Mouse (Mus musculus): Measurements from ENCODE around the gene Kank1. TPM values are rescaled to one million over a fixed set of nuclear protein-coding genes. Genes with fewer than 3 reads are reported as not detected.

Kank1 gene
- polyA plus RNA-seq, 1 experiment from 2014 or later = 8.2 TPM

- H3K36me3 ChIP-seq (replicated peaks; ENCODE audit: insufficient read depth, low read length) = no peaks in the 10 kb centered on the region
- H3K27me3 ChIP-seq (ENCODE audit: insufficient read depth, low read length) = no peaks in the 10 kb centered on the region
- H3K4me2 ChIP-seq (ENCODE audit: low read depth, low read length) = no peak overlapping the region
- WGBS (ENCODE audit: insufficient replicate concordance) = 82% methylated on average over 14 of the region's 14 CpGs
- no peak overlapping the region for H3K9ac ChIP-seq (replicated peaks)
- no peak overlapping the region for H3K27ac ChIP-seq (ENCODE audit: low read depth)
- no peak for TF ChIP-seq EP300 (IDR thresholded peaks at IDR 0.05; ENCODE audit: low read depth)
- no peak for TF ChIP-seq CTCF (IDR thresholded peaks at IDR 0.05; ENCODE audit: low read depth)
- H3K9me3 ChIP-seq (ENCODE audit: low read length) = no peaks in the 10 kb centered on the region
- H3K4me3 ChIP-seq (ENCODE audit: low read depth, low read length) = no peak overlapping the region
- ATAC-seq = no peak
- H3K4me1 ChIP-seq (ENCODE audit: insufficient read depth) = no peaks in the 10 kb centered on the region
- DNase-seq = no peak
Measured at GRCm38 (mm10) chr19:25247858-25248552, 11.2 kb downstream of the Kank1 start.

GRCm38 (mm10) chr19:25249230-25249629 is 12.5 kb downstream of the Kank1 start:
- ATAC-seq = no peak
- Histone ChIP-seq H3K27me3 (ENCODE audit: insufficient read depth, low read length) (no peaks in the 10 kb centered on the region), H3K36me3 (replicated peaks; ENCODE audit: insufficient read depth, low read length) (no peaks in the 10 kb centered on the region), H3K9me3 (ENCODE audit: low read length) (no peaks in the 10 kb centered on the region), H3K4me3 (ENCODE audit: low read depth, low read length) (no peak overlapping the region), H3K4me2 (ENCODE audit: low read depth, low read length) (no peak overlapping the region), H3K27ac (ENCODE audit: low read depth) (no peak overlapping the region), H3K9ac (replicated peaks) (no peak overlapping the region), H3K4me1 (ENCODE audit: insufficient read depth) (no peaks in the 10 kb centered on the region)
- WGBS (ENCODE audit: insufficient replicate concordance) = 80% methylated on average over 13 of the region's 13 CpGs
- no peak for DNase-seq
- TF ChIP-seq CTCF (IDR thresholded peaks at IDR 0.05; ENCODE audit: low read depth) = no peak
- no peak for TF ChIP-seq EP300 (IDR thresholded peaks at IDR 0.05; ENCODE audit: low read depth)

GRCm38 (mm10) chr19:25251610-25252140 is 14.9 kb downstream of the Kank1 start:
- Histone ChIP-seq H3K4me2 (ENCODE audit: low read depth, low read length) (no peak overlapping the region), H3K4me1 (ENCODE audit: insufficient read depth) (no peaks in the 10 kb centered on the region), H3K4me3 (ENCODE audit: low read depth, low read length) (no peak overlapping the region), H3K36me3 (replicated peaks; ENCODE audit: insufficient read depth, low read length) (no peaks in the 10 kb centered on the region), H3K9me3 (ENCODE audit: low read length) (no peaks in the 10 kb centered on the region), H3K27me3 (ENCODE audit: insufficient read depth, low read length) (no peaks in the 10 kb centered on the region), H3K9ac (replicated peaks) (no peak overlapping the region), H3K27ac (ENCODE audit: low read depth) (no peak overlapping the region)
- 60% methylated on average over 3 of the region's 3 CpGs for WGBS (ENCODE audit: insufficient replicate concordance)
- no peak for TF ChIP-seq EP300 (IDR thresholded peaks at IDR 0.05; ENCODE audit: low read depth)
- no peak for TF ChIP-seq CTCF (IDR thresholded peaks at IDR 0.05; ENCODE audit: low read depth)
- ATAC-seq (no peak), DNase-seq (no peak)

- no peak for TF ChIP-seq EP300 (IDR thresholded peaks at IDR 0.05; ENCODE audit: low read depth)
- TF ChIP-seq CTCF (IDR thresholded peaks at IDR 0.05; ENCODE audit: low read depth) = no peak
- no peaks in the 10 kb centered on the region for H3K36me3 ChIP-seq (replicated peaks; ENCODE audit: insufficient read depth, low read length)
- 82% methylated on average over 6 of the region's 6 CpGs for WGBS (ENCODE audit: insufficient replicate concordance)
- DNase-seq (no peak), ATAC-seq (no peak)
- H3K9ac ChIP-seq (replicated peaks) = no peak overlapping the region
- no peak overlapping the region for H3K4me3 ChIP-seq (ENCODE audit: low read depth, low read length)
- H3K27me3 ChIP-seq (ENCODE audit: insufficient read depth, low read length) = no peaks in the 10 kb centered on the region
- no peak overlapping the region for H3K4me2 ChIP-seq (ENCODE audit: low read depth, low read length)
- H3K9me3 ChIP-seq (ENCODE audit: low read length) = no peaks in the 10 kb centered on the region
- no peaks in the 10 kb centered on the region for H3K4me1 ChIP-seq (ENCODE audit: insufficient read depth)
- no peak overlapping the region for H3K27ac ChIP-seq (ENCODE audit: low read depth)
Measured at GRCm38 (mm10) chr19:25253198-25253597, 16.4 kb downstream of the Kank1 start.

- no peak for ATAC-seq
- no peak for TF ChIP-seq CTCF (IDR thresholded peaks at IDR 0.05; ENCODE audit: low read depth)
- no peak for TF ChIP-seq EP300 (IDR thresholded peaks at IDR 0.05; ENCODE audit: low read depth)
- no peak overlapping the region for H3K4me3 ChIP-seq (ENCODE audit: low read depth, low read length)
- no peak for DNase-seq
- no peak overlapping the region for H3K4me2 ChIP-seq (ENCODE audit: low read depth, low read length)
- no peaks in the 10 kb centered on the region for H3K36me3 ChIP-seq (replicated peaks; ENCODE audit: insufficient read depth, low read length)
- 80% methylated on average over 3 of the region's 3 CpGs for WGBS (ENCODE audit: insufficient replicate concordance)
- no peaks in the 10 kb centered on the region for H3K9me3 ChIP-seq (ENCODE audit: low read length)
- H3K27me3 ChIP-seq (ENCODE audit: insufficient read depth, low read length) = no peaks in the 10 kb centered on the region
- H3K27ac ChIP-seq (ENCODE audit: low read depth) = no peak overlapping the region
- H3K4me1 ChIP-seq (ENCODE audit: insufficient read depth) = no peaks in the 10 kb centered on the region
- no peak overlapping the region for H3K9ac ChIP-seq (replicated peaks)
Measured at GRCm38 (mm10) chr19:25253628-25254027, 16.9 kb downstream of the Kank1 start.

GRCm38 (mm10) chr19:25258321-25258720 is 21.5 kb downstream of the Kank1 start:
- Histone ChIP-seq H3K27me3 (ENCODE audit: insufficient read depth, low read length) (no peaks in the 10 kb centered on the region), H3K36me3 (replicated peaks; ENCODE audit: insufficient read depth, low read length) (no peaks in the 10 kb centered on the region), H3K9me3 (ENCODE audit: low read length) (no peaks in the 10 kb centered on the region), H3K4me2 (ENCODE audit: low read depth, low read length) (no peak overlapping the region), H3K4me1 (ENCODE audit: insufficient read depth) (no peaks in the 10 kb centered on the region), H3K27ac (ENCODE audit: low read depth) (no peak overlapping the region), H3K9ac (replicated peaks) (no peak overlapping the region), H3K4me3 (ENCODE audit: low read depth, low read length) (no peak overlapping the region)
- WGBS (ENCODE audit: insufficient replicate concordance) = 83% methylated on average over 6 of the region's 6 CpGs
- TF ChIP-seq CTCF (IDR thresholded peaks at IDR 0.05; ENCODE audit: low read depth) = no peak
- no peak for TF ChIP-seq EP300 (IDR thresholded peaks at IDR 0.05; ENCODE audit: low read depth)
- ATAC-seq (no peak), DNase-seq (no peak)
